Mouse (Mus musculus) embryonic facial prominence, embryonic 15.5 days (tissue): ENCODE measurements around the gene Ube2v1. TPM values are rescaled to one million over a fixed set of nuclear protein-coding genes. Genes with fewer than 3 reads are reported as not detected.

Experiments used
- ATAC-seq: fragments of 200-750 bp; cut with Nextera tagmentation; 2 replicates; pipeline ENCODE4 v1.8.0; 2017; ENCODE audit warnings: low read depth, moderate TSS enrichment; ENCODE audit not compliant: insufficient number of reproducible peaks, low FRiP score, low TSS enrichment
- H3K27ac ChIP-seq: fragments of 300-500 bp; sonication (generic); replicated peaks from 2 replicates; pipeline ENCODE4 v1.5.1; 2015; ENCODE audit warnings: mild to moderate bottlenecking, inconsistent platforms
- H3K27me3 ChIP-seq: fragments of 300-500 bp; sonication (generic); 2 replicates; pipeline ENCODE4 v1.6.1; 2015; ENCODE audit warnings: inconsistent platforms
- H3K36me3 ChIP-seq: fragments of 300-500 bp; sonication (generic); 2 replicates; pipeline ENCODE4 v1.6.1; 2015; ENCODE audit warnings: mild to moderate bottlenecking, inconsistent platforms
- H3K4me1 ChIP-seq: fragments of 300-500 bp; sonication (generic); 2 replicates; pipeline ENCODE4 v1.6.1; 2015; ENCODE audit warnings: inconsistent platforms
- H3K4me2 ChIP-seq: fragments of 300-500 bp; sonication (generic); replicated peaks from 2 replicates; pipeline ENCODE4 v1.6.1; 2015; ENCODE audit warnings: mild to moderate bottlenecking, inconsistent platforms
- H3K4me3 ChIP-seq: fragments of 300-500 bp; sonication (generic); replicated peaks from 2 replicates; pipeline ENCODE4 v1.5.1; 2015; ENCODE audit warnings: mild to moderate bottlenecking, inconsistent platforms
- H3K9ac ChIP-seq: fragments of 300-500 bp; sonication (generic); 2 replicates; pipeline ENCODE4 v1.6.1; 2015; ENCODE audit warnings: inconsistent platforms
- H3K9me3 ChIP-seq: fragments of 300-500 bp; sonication (generic); replicated peaks from 2 replicates; pipeline ENCODE4 v1.6.1; 2016; ENCODE audit warnings: inconsistent platforms
- WGBS: fragments of 180-500 bp; shearing (Covaris S2); methylation state at CpG from one replicate; pipeline ENCODE4 v1.1.7; 2015; 5-methylcytosine and 5-hydroxymethylcytosine counted together
- polyA plus RNA-seq: library from polyadenylated mRNA; unstranded; fragments of >200 nt; fragmentation: Nextera tagmentation; extraction: Ambion mirVana; gene quantifications from 2 replicates; pipeline ENCODE4 v1.2.1, GENCODE M21; 2015

Ube2v1 gene
- polyA plus RNA-seq, 1 experiment from 2014 or later, result 294 TPM

GRCm38 (mm10) chr2:167631181-167631590 lies 709 bp downstream of the Ube2v1 start:
- peaks cover 53% of the 10 kb centered on the region for H3K4me1 ChIP-seq
- H3K27ac ChIP-seq, result peak overlapping the region; percentile 88
- peaks cover 17% of the 10 kb centered on the region; the same call in 1 of the 2 replicates for H3K36me3 ChIP-seq
- H3K4me3 ChIP-seq, result peak overlapping the region; percentile 93
- peak overlapping the region; percentile 87 for H3K9ac ChIP-seq
- H3K27me3 ChIP-seq, result no peaks in the 10 kb centered on the region
- H3K9me3 ChIP-seq, result no peaks in the 10 kb centered on the region
- no peak; the same call in 1 of the 2 replicates for ATAC-seq
- peak overlapping the region; percentile 75 for H3K4me2 ChIP-seq
- whole genome bisulfite sequencing, result under 1% methylated on average over 31 of the region's 31 CpGs

- H3K27me3 ChIP-seq, result no peaks in the 10 kb centered on the region
- peak overlapping the region; percentile 75 for H3K4me2 ChIP-seq
- 62% methylated on average over 5 of the region's 5 CpGs for WGBS
- peak overlapping the region; percentile 93 for H3K4me3 ChIP-seq
- H3K4me1 ChIP-seq, result peaks cover 58% of the 10 kb centered on the region
- peak overlapping the region; percentile 88 for H3K27ac ChIP-seq
- H3K9me3 ChIP-seq, result no peaks in the 10 kb centered on the region
- peaks cover 17% of the 10 kb centered on the region; the same call in 1 of the 2 replicates for H3K36me3 ChIP-seq
- ATAC-seq, result no peak
- H3K9ac ChIP-seq, result peak overlapping the region; percentile 87; the same call in 1 of the 2 replicates
Measured at GRCm38 (mm10) chr2:167630421-167630820, 1.5 kb downstream of the Ube2v1 start.

DNA sequence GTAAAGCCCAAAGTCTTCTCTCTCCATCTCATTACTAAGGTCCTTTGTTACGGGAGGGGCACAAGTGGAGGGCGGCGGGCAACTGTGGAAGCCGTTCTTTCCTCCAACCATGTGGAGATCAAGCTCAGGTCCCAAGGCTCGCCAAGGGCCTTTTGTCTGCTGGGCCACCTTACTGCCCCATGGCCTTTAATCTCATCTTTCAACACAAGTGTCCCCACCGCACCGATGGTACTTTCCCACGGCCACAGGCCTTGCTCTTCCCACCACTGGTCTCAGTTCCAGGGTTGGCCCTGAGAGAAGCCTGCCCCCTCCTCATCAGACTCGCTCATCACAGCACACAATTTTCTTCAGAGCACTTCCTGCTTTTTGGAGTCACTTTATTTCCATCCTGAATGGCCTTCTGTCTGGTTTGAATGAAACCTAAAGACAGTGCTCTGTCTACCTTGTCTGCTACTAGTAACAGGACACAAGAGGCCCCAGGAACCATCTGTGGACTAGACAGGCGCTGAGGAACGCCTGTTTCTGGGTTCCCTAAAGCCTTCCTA lies 2.2 kb downstream of the Ube2v1 start:
- H3K9ac ChIP-seq, result peak overlapping the region; percentile 9; the same call in 1 of the 2 replicates
- peak overlapping the region; percentile 75 for H3K4me2 ChIP-seq
- H3K4me1 ChIP-seq, result peaks cover 63% of the 10 kb centered on the region
- no peaks in the 10 kb centered on the region for H3K9me3 ChIP-seq
- no peaks in the 10 kb centered on the region for H3K27me3 ChIP-seq
- H3K36me3 ChIP-seq, result peaks cover 17% of the 10 kb centered on the region; the same call in 1 of the 2 replicates
- no peak for ATAC-seq
- 73% methylated on average over 11 of the region's 11 CpGs for WGBS
- peak overlapping the region; percentile 88 for H3K27ac ChIP-seq
- no peak overlapping the region; the same call in 1 of the 2 replicates for H3K4me3 ChIP-seq

DNA sequence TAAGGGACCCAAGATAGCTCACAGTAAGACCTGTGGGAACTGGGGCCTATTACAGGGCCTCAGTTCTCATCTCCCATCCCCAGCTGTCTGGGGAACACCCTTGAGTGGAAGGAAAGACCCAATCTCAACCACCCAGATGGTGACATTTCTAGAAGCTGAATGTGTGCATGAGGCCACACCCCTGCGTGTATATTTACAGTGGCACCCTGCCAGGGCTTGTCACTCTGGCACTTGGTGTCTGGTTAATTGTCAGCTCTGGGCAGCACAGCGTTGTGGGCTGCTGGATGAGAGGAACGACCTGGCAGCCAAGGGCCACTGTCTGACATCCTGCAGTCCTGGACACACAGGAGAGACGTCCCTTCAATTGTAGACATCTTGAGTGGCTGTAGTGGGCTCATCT lies 3.0 kb downstream of the Ube2v1 start:
- Histone ChIP-seq H3K36me3 (peaks cover 17% of the 10 kb centered on the region; the same call in 1 of the 2 replicates), H3K9me3 (no peaks in the 10 kb centered on the region), H3K4me2 (no peak overlapping the region), H3K4me3 (no peak overlapping the region), H3K27me3 (no peaks in the 10 kb centered on the region), H3K9ac (no peak overlapping the region), H3K4me1 (peaks cover 60% of the 10 kb centered on the region), H3K27ac (peak overlapping the region; percentile 22; the same call in 1 of the 2 replicates)
- 57% methylated on average over 4 of the region's 4 CpGs for WGBS
- ATAC-seq, result no peak

- no peak overlapping the region for H3K9ac ChIP-seq
- peaks cover 44% of the 10 kb centered on the region for H3K4me1 ChIP-seq
- no peaks in the 10 kb centered on the region for H3K9me3 ChIP-seq
- H3K4me3 ChIP-seq, result no peak overlapping the region
- H3K27me3 ChIP-seq, result no peaks in the 10 kb centered on the region
- H3K36me3 ChIP-seq, result peaks cover 20% of the 10 kb centered on the region; the same call in 1 of the 2 replicates
- ATAC-seq, result no peak
- 90% methylated on average over 7 of the region's 7 CpGs for WGBS
- no peak overlapping the region for H3K27ac ChIP-seq
- H3K4me2 ChIP-seq, result no peak overlapping the region
Measured at GRCm38 (mm10) chr2:167627019-167627418, 4.9 kb downstream of the Ube2v1 start.

GRCm38 (mm10) chr2:167625670-167626069 lies 6.2 kb downstream of the Ube2v1 start:
- Histone ChIP-seq H3K9me3 (no peaks in the 10 kb centered on the region), H3K27ac (no peak overlapping the region), H3K4me2 (no peak overlapping the region), H3K4me1 (peaks cover 39% of the 10 kb centered on the region), H3K27me3 (no peaks in the 10 kb centered on the region), H3K36me3 (peaks cover 23% of the 10 kb centered on the region; the same call in 1 of the 2 replicates), H3K9ac (no peak overlapping the region), H3K4me3 (no peak overlapping the region)
- WGBS, result 54% methylated on average over 2 of the region's 2 CpGs
- ATAC-seq, result no peak

DNA sequence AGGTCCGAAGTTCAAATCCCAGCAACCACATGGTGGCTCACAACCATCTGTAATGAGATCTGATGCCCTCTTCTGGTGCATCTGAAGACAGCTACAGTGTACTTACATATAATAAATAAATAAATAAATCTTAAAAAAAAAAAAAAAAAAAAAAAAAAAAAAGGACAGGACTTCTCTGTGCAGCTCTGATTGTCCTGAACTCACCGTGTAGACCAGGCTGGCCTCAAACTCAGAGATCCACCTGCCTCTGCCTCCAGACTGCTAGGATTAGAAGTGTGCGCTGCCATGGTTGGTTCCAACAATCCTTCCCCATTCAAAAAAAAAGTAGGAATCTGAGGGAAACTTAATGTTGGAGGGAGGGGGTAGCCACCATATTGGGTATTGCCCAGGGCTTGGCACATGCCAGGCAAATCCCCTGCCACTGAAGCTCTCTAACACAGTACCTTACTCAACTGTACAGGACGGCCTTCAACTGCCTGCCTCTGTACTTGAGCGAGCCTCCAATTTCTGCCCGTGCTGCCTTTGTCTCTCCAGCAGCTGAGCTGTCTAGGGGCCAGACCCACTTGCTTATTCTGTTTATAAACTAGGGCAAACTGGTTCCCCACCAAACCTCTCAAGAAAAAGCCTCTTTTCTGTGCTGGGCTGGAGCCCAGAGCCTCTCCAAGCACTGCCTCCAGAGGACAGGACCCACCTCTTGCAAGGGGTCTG lies 7.4 kb downstream of the Ube2v1 start:
- H3K27me3 ChIP-seq, result no peaks in the 10 kb centered on the region
- ATAC-seq, result no peak
- H3K27ac ChIP-seq, result no peak overlapping the region
- peaks cover 27% of the 10 kb centered on the region for H3K4me1 ChIP-seq
- peaks cover 24% of the 10 kb centered on the region; the same call in 1 of the 2 replicates for H3K36me3 ChIP-seq
- no peak overlapping the region for H3K4me2 ChIP-seq
- H3K9me3 ChIP-seq, result no peaks in the 10 kb centered on the region
- no peak overlapping the region for H3K4me3 ChIP-seq
- no peak overlapping the region for H3K9ac ChIP-seq
- 89% methylated on average over 6 of the region's 6 CpGs for WGBS

GRCm38 (mm10) chr2:167622965-167623364 lies 8.9 kb downstream of the Ube2v1 start:
- H3K4me1 ChIP-seq, result peaks cover 18% of the 10 kb centered on the region
- no peak overlapping the region for H3K4me3 ChIP-seq
- no peaks in the 10 kb centered on the region for H3K9me3 ChIP-seq
- H3K9ac ChIP-seq, result no peak overlapping the region
- H3K4me2 ChIP-seq, result no peak overlapping the region
- peaks cover 25% of the 10 kb centered on the region; the same call in 1 of the 2 replicates for H3K36me3 ChIP-seq
- no peaks in the 10 kb centered on the region for H3K27me3 ChIP-seq
- WGBS, result 70% methylated on average over 5 of the region's 5 CpGs
- ATAC-seq, result no peak
- no peak overlapping the region for H3K27ac ChIP-seq

DNA sequence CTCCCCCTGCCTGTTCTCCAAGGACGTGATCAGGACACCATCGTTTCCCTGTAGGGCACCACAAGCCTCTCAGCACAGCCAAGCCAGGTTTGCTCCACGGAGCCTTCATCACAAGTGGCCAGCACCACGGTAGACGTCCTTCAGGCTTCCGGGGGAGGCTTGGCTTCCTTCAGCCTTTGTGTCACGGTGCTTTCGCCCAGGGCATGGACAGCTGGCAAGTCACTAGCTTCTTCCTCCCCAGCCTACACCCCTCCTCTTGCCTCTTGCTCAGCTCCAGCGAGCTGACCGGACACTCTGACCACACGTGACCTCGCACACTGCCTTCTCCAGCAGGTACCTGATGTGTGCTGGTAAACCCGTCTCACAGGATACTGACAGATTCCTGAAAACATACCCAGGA lies 9.5 kb downstream of the Ube2v1 start:
- Histone ChIP-seq H3K4me2 (no peak overlapping the region), H3K27me3 (no peaks in the 10 kb centered on the region), H3K9ac (no peak overlapping the region), H3K27ac (no peak overlapping the region), H3K4me3 (no peak overlapping the region), H3K4me1 (peaks cover 18% of the 10 kb centered on the region), H3K9me3 (no peaks in the 10 kb centered on the region), H3K36me3 (peaks cover 29% of the 10 kb centered on the region)
- no peak for ATAC-seq
- 81% methylated on average over 13 of the region's 13 CpGs for WGBS

GRCm38 (mm10) chr2:167621255-167622087 lies 10.4 kb downstream of the Ube2v1 start:
- no peaks in the 10 kb centered on the region for H3K9me3 ChIP-seq
- peaks cover 18% of the 10 kb centered on the region for H3K4me1 ChIP-seq
- H3K9ac ChIP-seq, result no peak overlapping the region
- 75% methylated on average over 9 of the region's 9 CpGs for WGBS
- H3K36me3 ChIP-seq, result peaks cover 30% of the 10 kb centered on the region
- no peaks in the 10 kb centered on the region for H3K27me3 ChIP-seq
- H3K4me3 ChIP-seq, result no peak overlapping the region
- no peak overlapping the region for H3K27ac ChIP-seq
- ATAC-seq, result no peak
- no peak overlapping the region for H3K4me2 ChIP-seq

- peaks cover 67% of the 10 kb centered on the region for H3K36me3 ChIP-seq
- no peak overlapping the region for H3K9ac ChIP-seq
- no peaks in the 10 kb centered on the region for H3K9me3 ChIP-seq
- H3K4me1 ChIP-seq, result peaks cover 7% of the 10 kb centered on the region; the same call in 1 of the 2 replicates
- 64% methylated on average over 4 of the region's 4 CpGs for WGBS
- H3K4me2 ChIP-seq, result no peak overlapping the region
- H3K27me3 ChIP-seq, result no peaks in the 10 kb centered on the region
- ATAC-seq, result no peak
- H3K4me3 ChIP-seq, result no peak overlapping the region
- no peak overlapping the region for H3K27ac ChIP-seq
Measured at GRCm38 (mm10) chr2:167617472-167617871, 14.4 kb downstream of the Ube2v1 start.
